Mouse (Mus musculus): ENCODE data around the gene Il18r1. TPM values are rescaled to one million over a fixed set of nuclear protein-coding genes. Genes with fewer than 3 reads are reported as not detected.

Il18r1 gene
- polyA plus RNA-seq (2014; fragmentation: Illumina TruSeq; extraction: RNeasy Lipid Tissue Mini Kit (QIAGEN cat#74804); ENCODE audit: low read depth, low replicate concordance) = 0.87 TPM

GRCm38 (mm10) chr1:40465477-40466430 is at the start of gene Il18r1:
TSS of gene Il18r1 (plus strand) at chr1:40465552.

GRCm38 (mm10) chr1:40428910-40429675 is 36.3 kb upstream of the Il18r1 start, which contains the start of gene Il1rl1:
TSS of gene Il1rl1 (plus strand) at chr1:40429570.

GRCm38 (mm10) chr1:40514851-40515585 is 49.7 kb downstream of the Il18r1 start, which contains the start of gene Il18rap:
TSS of gene Il18rap (plus strand) at chr1:40515362.

Other genes with a start within 250 kb of the Il18r1 start
- gene Il1r1, start 240.5 kb upstream of the Il18r1 start, polyA plus RNA-seq (2014; fragmentation: Illumina TruSeq; extraction: RNeasy Lipid Tissue Mini Kit (QIAGEN cat#74804); ENCODE audit: low read depth, low replicate concordance) = 26.9 TPM
- 0.26 TPM for gene Il1rl2, start 140.9 kb upstream of the Il18r1 start, polyA plus RNA-seq (2014; fragmentation: Illumina TruSeq; extraction: RNeasy Lipid Tissue Mini Kit (QIAGEN cat#74804); ENCODE audit: low read depth, low replicate concordance)
- gene Il1rl1, start 36.0 kb upstream of the Il18r1 start, polyA plus RNA-seq (2014; fragmentation: Illumina TruSeq; extraction: RNeasy Lipid Tissue Mini Kit (QIAGEN cat#74804); ENCODE audit: low read depth, low replicate concordance) = not detected
- 0.32 TPM for gene Il18rap, start 49.8 kb downstream of the Il18r1 start, polyA plus RNA-seq (2014; fragmentation: Illumina TruSeq; extraction: RNeasy Lipid Tissue Mini Kit (QIAGEN cat#74804); ENCODE audit: low read depth, low replicate concordance)
- not detected for gene Slc9a4, start 114.5 kb downstream of the Il18r1 start, polyA plus RNA-seq (2014; fragmentation: Illumina TruSeq; extraction: RNeasy Lipid Tissue Mini Kit (QIAGEN cat#74804); ENCODE audit: low read depth, low replicate concordance)
- gene Slc9a2, start 215.0 kb downstream of the Il18r1 start, polyA plus RNA-seq (2014; fragmentation: Illumina TruSeq; extraction: RNeasy Lipid Tissue Mini Kit (QIAGEN cat#74804); ENCODE audit: low read depth, low replicate concordance) = not detected